ENCODE assay signal across 7 mouse cellular contexts in the genomic region with DNA sequence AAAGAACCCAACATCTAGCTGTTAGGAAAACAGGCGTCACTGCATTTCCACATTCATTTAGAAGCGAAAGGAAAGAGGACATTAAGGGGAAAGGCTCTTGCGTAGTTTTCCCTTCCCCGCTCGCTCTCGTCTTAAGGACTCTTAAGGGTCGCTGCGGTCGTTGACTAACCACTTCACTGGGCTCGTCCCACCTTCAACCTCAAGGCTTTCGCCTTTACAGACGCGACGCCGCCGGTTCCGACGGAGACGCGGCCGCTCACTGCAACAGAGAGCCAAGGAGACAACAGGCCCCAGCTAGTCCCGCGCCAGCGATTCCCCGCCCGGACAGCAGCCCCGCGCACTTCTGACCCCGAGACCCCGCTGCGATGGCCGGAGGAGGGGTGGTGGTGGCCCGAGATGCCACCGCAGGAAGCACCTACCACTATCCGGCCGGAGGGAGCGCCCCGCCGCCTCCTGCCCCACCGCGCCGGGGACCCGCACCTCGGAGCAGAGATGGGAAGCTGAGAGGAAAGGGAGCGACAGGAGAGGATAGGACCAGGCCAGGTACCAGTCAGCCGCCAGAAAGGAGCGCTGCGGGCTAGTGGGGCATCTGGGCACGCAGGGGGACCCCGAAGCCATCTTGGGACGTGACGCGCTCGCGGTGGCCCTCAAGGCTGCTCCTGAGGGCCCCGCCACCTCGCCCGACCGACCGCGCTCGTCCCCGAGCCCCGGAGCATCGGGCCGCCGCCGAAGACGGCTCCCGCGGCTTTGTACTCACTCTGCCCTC. TPM values are rescaled to one million over a fixed set of nuclear protein-coding genes. Genes with fewer than 3 reads are reported as not detected.
A peak's percentile ranks its signal among the peaks of the same experiment; 100 is the strongest.
DNase-seq lines count a peak whose midpoint lies in the region; ATAC-seq and TF ChIP-seq lines count a peak whose summit lies in the region.

No protein-coding gene starts in this region.

- no peak for TF ChIP-seq CTCF in brain, embryonic 14.5 days (IDR thresholded peaks at IDR 0.05; ENCODE audit: borderline replicate concordance, extremely low read depth, insufficient read depth, insufficient read length)

- no peaks in the 10 kb centered on the region for H3K27me3 ChIP-seq in forebrain, embryonic 14.5 days (replicated peaks; ENCODE audit: control insufficient read depth, insufficient read depth, low read length)
- no peaks in the 10 kb centered on the region for H3K27me3 ChIP-seq in hindbrain, embryonic 15.5 days
- no peaks in the 10 kb centered on the region for H3K27me3 ChIP-seq in limb, embryonic 11.5 days (ENCODE audit: control insufficient read depth, insufficient read depth, low read length)

- peak; percentile 80 for ATAC-seq in forebrain, embryonic 14.5 days
- peak; percentile 87 for ATAC-seq in hindbrain, embryonic 15.5 days (ENCODE audit: low FRiP score, low read depth)
- ATAC-seq in limb, embryonic 11.5 days (ENCODE audit: insufficient number of reproducible peaks, low FRiP score, low TSS enrichment, low read depth) = peak; percentile 67

- peak overlapping the region; percentile 96 for H3K27ac ChIP-seq in forebrain, embryonic 14.5 days (ENCODE audit: low read depth, low read length)
- H3K27ac ChIP-seq in hindbrain, embryonic 15.5 days (replicated peaks) = peak overlapping the region; percentile 97
- H3K27ac ChIP-seq in limb, embryonic 11.5 days (replicated peaks; ENCODE audit: low read depth, low read length) = peak overlapping the region; percentile 81

- peak overlapping the region; percentile 100 for H3K9ac ChIP-seq in forebrain, embryonic 14.5 days (ENCODE audit: low read length)
- H3K9ac ChIP-seq in hindbrain, embryonic 15.5 days = peak overlapping the region; percentile 98
- H3K9ac ChIP-seq in limb, embryonic 11.5 days (ENCODE audit: low read length) = peak overlapping the region; percentile 98

- H3K36me3 ChIP-seq in forebrain, embryonic 14.5 days (ENCODE audit: control insufficient read depth, insufficient read depth, low read length) = no peaks in the 10 kb centered on the region
- no peaks in the 10 kb centered on the region for H3K36me3 ChIP-seq in hindbrain, embryonic 15.5 days
- no peaks in the 10 kb centered on the region for H3K36me3 ChIP-seq in limb, embryonic 11.5 days (ENCODE audit: control insufficient read depth, insufficient read depth, low read length)

- no peaks in the 10 kb centered on the region for H3K9me3 ChIP-seq in forebrain, embryonic 14.5 days (replicated peaks; ENCODE audit: control insufficient read depth, low read length)
- H3K9me3 ChIP-seq in hindbrain, embryonic 15.5 days = no peaks in the 10 kb centered on the region
- H3K9me3 ChIP-seq in limb, embryonic 11.5 days (ENCODE audit: control insufficient read depth, low read length) = no peaks in the 10 kb centered on the region

- DNase-seq in MN1 (ENCODE audit: low spot score) = peak; percentile 43
- peak; percentile 67 for DNase-seq in brain, embryonic 14.5 days (ENCODE audit: low read depth)
- DNase-seq in forebrain, embryonic 14.5 days (ENCODE audit: low spot score) = peak; percentile 39
- peak; percentile 69 for DNase-seq in limb, embryonic 11.5 days (ENCODE audit: low spot score)
- peak; percentile 46 for DNase-seq in mesoderm, embryonic 11.5 days (ENCODE audit: low read depth, low spot score)
- peak; percentile 54 to 56 for DNase-seq in right cerebral cortex, postnatal 10 days (ENCODE audit: low spot score in 2 of 2)

- peaks cover 17% of the 10 kb centered on the region for H3K4me1 ChIP-seq in forebrain, embryonic 14.5 days (ENCODE audit: control insufficient read depth, insufficient read depth, low read length)
- peaks cover 30% of the 10 kb centered on the region for H3K4me1 ChIP-seq in hindbrain, embryonic 15.5 days (replicated peaks)
- H3K4me1 ChIP-seq in limb, embryonic 11.5 days (ENCODE audit: control insufficient read depth, insufficient read depth, low read length) = peaks cover 3% of the 10 kb centered on the region; the same call in 1 of the 2 replicates

- H3K4me3 ChIP-seq in forebrain, embryonic 14.5 days (ENCODE audit: low read depth, low read length) = peak overlapping the region; percentile 100
- peak overlapping the region; percentile 94 for H3K4me3 ChIP-seq in hindbrain, embryonic 15.5 days
- peak overlapping the region; percentile 100 for H3K4me3 ChIP-seq in limb, embryonic 11.5 days (ENCODE audit: low read depth, low read length)

- peak overlapping the region; percentile 74 for H3K4me2 ChIP-seq in forebrain, embryonic 14.5 days (ENCODE audit: low read length)
- H3K4me2 ChIP-seq in hindbrain, embryonic 15.5 days = peak overlapping the region; percentile 81
- peak overlapping the region; percentile 62 for H3K4me2 ChIP-seq in limb, embryonic 11.5 days (ENCODE audit: low read depth, severe bottlenecking)

- TF ChIP-seq POLR2A in brain, embryonic 14.5 days (IDR thresholded peaks at IDR 0.05; ENCODE audit: borderline replicate concordance, extremely low read depth, insufficient read depth, insufficient read length, poor library complexity, severe bottlenecking) = no peak

- under 1% methylated on average over 63 of the region's 71 CpGs for WGBS in forebrain, embryonic 14.5 days
- under 1% methylated on average over 71 of the region's 71 CpGs for WGBS in hindbrain, embryonic 15.5 days
- WGBS in limb, embryonic 11.5 days = under 1% methylated on average over 62 of the region's 71 CpGs

RNA-seq across cellular contexts. Expression of gene Tra2a, which starts 0.6 kb away (rescaled TPM):
- polyA plus RNA-seq in brain, embryonic 14.5 days (2012; rRNA removed) = 199 and 246 TPM in 2 replicates
- 76.3 and 84.1 TPM in 2 replicates for polyA plus RNA-seq in forebrain, embryonic 14.5 days (2014; fragmentation: Nextera tagmentation; extraction: Ambion mirVana)
- 105 and 111 TPM in 2 replicates for polyA plus RNA-seq in hindbrain, embryonic 15.5 days (2015; fragmentation: Nextera tagmentation; extraction: Ambion mirVana)
- 64.2 and 75.1 TPM in 2 replicates for polyA plus RNA-seq in limb, embryonic 11.5 days (2014; fragmentation: Nextera tagmentation; extraction: Ambion mirVana)

RNA-seq across cellular contexts. Expression of gene Igf2bp3, which starts 48.5 kb away (rescaled TPM):
- 22.0 and 22.6 TPM in 2 replicates for polyA plus RNA-seq in brain, embryonic 14.5 days (2012; rRNA removed)
- 30.6 and 32.9 TPM in 2 replicates for polyA plus RNA-seq in forebrain, embryonic 14.5 days (2014; fragmentation: Nextera tagmentation; extraction: Ambion mirVana)
- polyA plus RNA-seq in hindbrain, embryonic 15.5 days (2015; fragmentation: Nextera tagmentation; extraction: Ambion mirVana) = 23.3 and 24.9 TPM in 2 replicates
- polyA plus RNA-seq in limb, embryonic 11.5 days (2014; fragmentation: Nextera tagmentation; extraction: Ambion mirVana) = 140 and 155 TPM in 2 replicates

RNA-seq across cellular contexts. Expression of gene Ccdc126, which starts 55.8 kb away (rescaled TPM):
- polyA plus RNA-seq in brain, embryonic 14.5 days (2012; rRNA removed) = 5.0 and 5.8 TPM in 2 replicates
- 10.2 and 12.6 TPM in 2 replicates for polyA plus RNA-seq in forebrain, embryonic 14.5 days (2014; fragmentation: Nextera tagmentation; extraction: Ambion mirVana)
- 9.2 and 9.6 TPM in 2 replicates for polyA plus RNA-seq in hindbrain, embryonic 15.5 days (2015; fragmentation: Nextera tagmentation; extraction: Ambion mirVana)
- 7.2 and 7.3 TPM in 2 replicates for polyA plus RNA-seq in limb, embryonic 11.5 days (2014; fragmentation: Nextera tagmentation; extraction: Ambion mirVana)

Comparison
In these comparisons a context has a peak if more than half of its experiments do, and no peak if none do; other contexts are left out.
1. Peak in every context shown above with its lines: DNase-seq, ATAC-seq, H3K4me3 ChIP-seq and H3K27ac ChIP-seq.